Mouse (Mus musculus) gastrocnemius, postnatal 36 days (tissue): ENCODE results near the gene Cd81. TPM values are rescaled to one million over a fixed set of nuclear protein-coding genes. Genes with fewer than 3 reads are reported as not detected.
A peak's percentile ranks its signal among the peaks of the same experiment; 100 is the strongest.

Experiments used
- DNase-seq, 2 experiments: peaks; one replicate each; pipeline ENCODE4 v3.0.0; 2022
- intact Hi-C: fragments of 180-260 bp; cut with DNase I; formaldehyde crosslinking; loops from one replicate; pipeline ENCODE4 v1.15.1; 2025
- long read RNA-seq, 2 experiments: library from polyadenylated mRNA; stranded (forward); transcript quantifications; one replicate each; pipeline ENCODE4 v2.0.0; 2021
- total RNA-seq, 2 experiments: library from RNA; stranded (reverse); gene quantifications; 2 replicates each; pipeline ENCODE4 v1.2.3; 2021

The Cd81 gene
- 100 to 1,000 TPM; 106 to 118 TPM for total RNA-seq
- long read RNA-seq, experiment 1, transcript Cd81-201 (8 exons, 1,533 nt), result major isoform, 492 of 523 reads
- long read RNA-seq, experiment 1, partial matches to known transcripts, result 21 of 523 reads
- long read RNA-seq, experiment 1, other reads (novel, unspliced or antisense), result 10 of 523 reads
- long read RNA-seq, experiment 2, transcript Cd81-201 (8 exons, 1,533 nt), result major isoform, 515 of 556 reads
- long read RNA-seq, experiment 2, partial matches to known transcripts, result 28 of 556 reads
- long read RNA-seq, experiment 2, other reads (novel, unspliced or antisense), result 11 of 556 reads

GRCm38 (mm10) chr7:143052626-143053007 is at the start of gene Cd81:
Gene Cd81 (plus strand): TSS chr7:143052739.
- intact Hi-C loops, result loop anchor here (2.0 kb wide), 1 partner anchor 16 kb away; the partner anchor contains the start of gene Tssc4
- DNase-seq, result peak; percentile 86 to 90

- intact Hi-C loops, result loop anchor here (5.0 to 10.0 kb wide), 2 partner anchors 132 to 460 kb away; partner anchors contain the start of gene Cdkn1c
Measured at GRCm38 (mm10) chr7:143004727-143005343, 47.7 kb upstream of the Cd81 start, which contains the start of gene Tspan32. Gene Tspan32 (plus strand): TSS chr7:143005046.

GRCm38 (mm10) chr7:143005344-143006096 is 47.0 kb upstream of the Cd81 start:
- intact Hi-C loops, result loop anchor here (5.0 to 10.0 kb wide), 2 partner anchors 132 to 459 kb away; partner anchors contain the start of gene Cdkn1c
- DNase-seq, result no peak

More at GRCm38 (mm10) chr7:143004727-143005343, 47.7 kb upstream of the Cd81 start, which contains the start of gene Tspan32:
- no peak for DNase-seq

- no peak for DNase-seq
- intact Hi-C loops, result loop anchor here (5.0 to 10.0 kb wide), 2 partner anchors 131 to 459 kb away; partner anchors contain the start of gene Cdkn1c
Measured at GRCm38 (mm10) chr7:143006097-143006755, 46.3 kb upstream of the Cd81 start.

GRCm38 (mm10) chr7:143006756-143007598 is 45.6 kb upstream of the Cd81 start:
- intact Hi-C loops, result loop anchor here (5.0 to 10.0 kb wide), 2 partner anchors 130 to 458 kb away; partner anchors contain the start of gene Cdkn1c

GRCm38 (mm10) chr7:143007599-143008369 is 44.8 kb upstream of the Cd81 start:
- intact Hi-C loops, result loop anchor here (1.0 to 10.0 kb wide), 4 partner anchors 47 to 457 kb away; partner anchors contain the start of gene Cdkn1c
- peak; percentile 93 to 95 for DNase-seq

More at GRCm38 (mm10) chr7:143006756-143007598, 45.6 kb upstream of the Cd81 start:
- DNase-seq, result no peak

GRCm38 (mm10) chr7:143008370-143008926 is 44.1 kb upstream of the Cd81 start:
- DNase-seq, result no peak
- intact Hi-C loops, result loop anchor here (1.0 to 10.0 kb wide), 4 partner anchors 46 to 456 kb away; partner anchors contain the start of gene Cdkn1c

- peak in 1 of 2 experiments; percentile 65 for DNase-seq
- intact Hi-C loops, result loop anchor here (1.0 to 10.0 kb wide), 4 partner anchors 46 to 456 kb away; partner anchors contain the start of gene Cdkn1c
Measured at GRCm38 (mm10) chr7:143008996-143009665, 43.4 kb upstream of the Cd81 start.

GRCm38 (mm10) chr7:143009996-143010395 is 42.5 kb upstream of the Cd81 start:
- DNase-seq, result no peak
- intact Hi-C loops, result loop anchor here (2.0 to 10.0 kb wide), 3 partner anchors 45 to 455 kb away; partner anchors contain the start of gene Cdkn1c

GRCm38 (mm10) chr7:143011226-143011625 is 41.3 kb upstream of the Cd81 start:
- intact Hi-C loops, result no loop called here
- no peak for DNase-seq

GRCm38 (mm10) chr7:143012230-143012875 is 40.2 kb upstream of the Cd81 start:
- intact Hi-C loops, result no loop called here
- no peak for DNase-seq

- intact Hi-C loops, result no loop called here
- DNase-seq, result peak; percentile 70 to 83
Measured at GRCm38 (mm10) chr7:143013420-143014178, 38.9 kb upstream of the Cd81 start.

- intact Hi-C loops, result no loop called here
- DNase-seq, result no peak
Measured at GRCm38 (mm10) chr7:143014862-143015659, 37.5 kb upstream of the Cd81 start.

GRCm38 (mm10) chr7:143015755-143016423 is 36.6 kb upstream of the Cd81 start:
- intact Hi-C loops, result loop anchor here (2.0 kb wide), 1 partner anchor 31 kb away; no protein-coding TSS in a partner anchor

More at GRCm38 (mm10) chr7:143015755-143016423, 36.6 kb upstream of the Cd81 start:
- peak; percentile 55 to 57 for DNase-seq
